Mouse (Mus musculus) lung, postnatal 0 days (tissue): ENCODE data around the gene Lrrc25. TPM values are rescaled to one million over a fixed set of nuclear protein-coding genes. Genes with fewer than 3 reads are reported as not detected.

Experiments
- ATAC-seq: fragments of 200-750 bp; cut with Nextera tagmentation; 2 replicates; pipeline ENCODE4 v1.8.0; 2017; ENCODE audit warnings: moderate library complexity
- DNase-seq: peaks from one replicate; pipeline ENCODE4 v3.0.0-alpha.2; 2016; ENCODE audit warnings: low spot score
- H3K27ac ChIP-seq: fragments of 300-500 bp; sonication (generic); 2 replicates; pipeline ENCODE4 v1.5.1; 2014; ENCODE audit warnings: antibody characterized with exemption, mild to moderate bottlenecking, low read length, mixed read lengths
- H3K27me3 ChIP-seq: fragments of 300-500 bp; sonication (generic); replicated peaks from 2 replicates; pipeline ENCODE4 v1.6.1; 2014; ENCODE audit warnings: low read length, mixed read lengths; ENCODE audit not compliant: insufficient read depth
- H3K36me3 ChIP-seq: fragments of 300-500 bp; sonication (generic); 2 replicates; pipeline ENCODE4 v1.6.1; 2014; ENCODE audit warnings: low read length, mixed read lengths; ENCODE audit not compliant: insufficient read depth
- H3K4me1 ChIP-seq: fragments of 300-500 bp; sonication (generic); 2 replicates; pipeline ENCODE4 v1.6.1; 2014; ENCODE audit warnings: antibody characterized with exemption, low read depth, low read length, mixed read lengths; ENCODE audit not compliant: insufficient read depth
- H3K4me2 ChIP-seq: fragments of 300-500 bp; sonication (generic); replicated peaks from 2 replicates; pipeline ENCODE4 v1.6.1; 2014; ENCODE audit warnings: low read depth, mild to moderate bottlenecking, low read length, moderate library complexity, mixed read lengths
- H3K4me3 ChIP-seq: fragments of 300-500 bp; sonication (generic); 2 replicates; pipeline ENCODE4 v1.5.1; 2014; ENCODE audit warnings: low read depth, low read length
- H3K9ac ChIP-seq: fragments of 300-500 bp; sonication (generic); replicated peaks from 2 replicates; pipeline ENCODE4 v1.6.1; 2014; ENCODE audit warnings: low read depth, mild to moderate bottlenecking
- H3K9me3 ChIP-seq: fragments of 300-500 bp; sonication (generic); 2 replicates; pipeline ENCODE4 v1.6.1; 2016; ENCODE audit warnings: low read length, mixed read lengths
- CTCF ChIP-seq: IDR thresholded peaks from 2 replicates; pipeline ENCODE4 v1.5.1; 2016; ENCODE audit warnings: antibody characterized with exemption, mild to moderate bottlenecking
- EP300 ChIP-seq: IDR thresholded peaks from 2 replicates; pipeline ENCODE4 v1.6.1; 2016; ENCODE audit warnings: antibody characterized with exemption, mild to moderate bottlenecking, control low read depth
- WGBS: fragments of 180-500 bp; shearing (Covaris S2); extraction: QIAGEN DNeasy Blood & Tissue Kit; methylation state at CpG from one replicate; pipeline ENCODE4 v1.1.7; 2014; 5-methylcytosine and 5-hydroxymethylcytosine counted together
- polyA plus RNA-seq: library from polyadenylated mRNA; unstranded; fragments of >200 nt; fragmentation: Nextera tagmentation; extraction: Ambion mirVana; gene quantifications from 2 replicates; pipeline ENCODE4 v1.2.1, GENCODE M21; 2015

Gene Lrrc25
- polyA plus RNA-seq, 1 experiment from 2014 or later, result 4.2 TPM

DNA sequence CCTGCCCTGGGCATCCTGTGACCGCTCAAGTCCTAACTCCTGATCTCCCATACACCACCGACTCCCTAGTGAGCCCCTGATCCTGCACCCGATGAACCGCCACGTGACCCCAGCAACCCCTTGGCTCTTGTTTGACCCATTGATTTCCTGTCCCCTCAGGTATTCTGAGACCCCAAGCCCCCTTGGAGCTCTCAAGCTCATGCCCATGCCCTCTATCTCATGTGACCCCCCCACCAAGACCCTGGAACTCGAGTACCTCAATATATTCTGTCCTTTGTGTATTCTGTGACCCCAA, 8.4 kb upstream of the Lrrc25 start:
- H3K27me3 ChIP-seq, result no peaks in the 10 kb centered on the region
- H3K9ac ChIP-seq, result peak overlapping the region; percentile 82
- H3K4me3 ChIP-seq, result peak overlapping the region; percentile 61
- peak overlapping the region; percentile 97 for H3K4me2 ChIP-seq
- WGBS, result 14% methylated on average over 6 of the region's 6 CpGs
- peak; percentile 10 for DNase-seq
- H3K4me1 ChIP-seq, result peaks cover 8% of the 10 kb centered on the region; the same call in 1 of the 2 replicates
- ATAC-seq, result no peak
- no peak for TF ChIP-seq EP300
- TF ChIP-seq CTCF, result no peak
- no peaks in the 10 kb centered on the region for H3K9me3 ChIP-seq
- H3K27ac ChIP-seq, result peak overlapping the region; percentile 98
- no peaks in the 10 kb centered on the region for H3K36me3 ChIP-seq

DNA sequence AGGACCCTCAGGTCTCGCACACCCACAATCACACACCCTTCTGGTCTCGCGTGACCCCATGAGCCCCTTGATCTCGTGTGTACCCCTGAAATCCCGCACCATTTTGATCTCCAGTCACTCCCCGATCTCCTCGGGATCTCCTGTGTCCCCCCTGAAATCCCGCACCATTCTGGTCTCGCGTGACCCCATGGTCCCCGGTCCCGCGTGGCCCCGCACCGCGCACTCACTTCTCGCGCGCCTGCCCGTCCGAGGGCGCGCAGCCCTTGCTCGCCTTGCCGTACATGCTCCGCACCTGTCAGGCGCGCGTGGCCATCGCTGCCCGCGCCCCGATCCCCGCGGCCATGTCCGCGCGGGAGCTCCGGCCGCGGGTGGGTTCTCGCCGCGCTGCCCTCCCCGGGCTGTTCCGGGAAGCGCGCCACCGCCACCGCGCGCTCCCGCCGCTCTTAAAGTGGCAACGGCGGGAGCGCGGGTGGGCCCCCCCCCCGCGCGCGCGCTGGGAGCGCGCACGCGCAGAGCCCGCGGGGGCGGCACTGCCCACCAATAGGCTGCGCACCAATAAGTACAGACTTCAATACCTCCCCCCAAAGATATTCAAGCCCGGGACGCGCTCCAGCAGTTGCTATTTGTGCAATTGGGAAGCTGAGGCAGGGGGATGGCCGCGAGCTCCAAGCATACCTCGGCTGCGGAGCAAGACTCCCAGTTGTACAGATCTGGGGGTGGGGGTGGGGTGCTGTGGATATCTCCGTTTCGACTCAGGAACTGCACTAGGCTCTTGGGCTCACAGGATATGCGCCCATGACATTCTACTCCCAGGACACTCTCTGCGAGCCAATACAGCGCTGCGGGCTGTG, 7.8 kb upstream of the Lrrc25 start:
- Histone ChIP-seq H3K9me3 (no peaks in the 10 kb centered on the region), H3K9ac (peak overlapping the region; percentile 82), H3K27me3 (no peaks in the 10 kb centered on the region), H3K4me3 (peak overlapping the region; percentile 61), H3K4me2 (peak overlapping the region; percentile 97), H3K36me3 (no peaks in the 10 kb centered on the region), H3K27ac (peak overlapping the region; percentile 98), H3K4me1 (peaks cover 8% of the 10 kb centered on the region; the same call in 1 of the 2 replicates)
- WGBS, result under 1% methylated on average over 84 of the region's 84 CpGs
- no peak for TF ChIP-seq EP300
- no peak for TF ChIP-seq CTCF
- DNase-seq, result peak; percentile 53
- ATAC-seq, result no peak

DNA sequence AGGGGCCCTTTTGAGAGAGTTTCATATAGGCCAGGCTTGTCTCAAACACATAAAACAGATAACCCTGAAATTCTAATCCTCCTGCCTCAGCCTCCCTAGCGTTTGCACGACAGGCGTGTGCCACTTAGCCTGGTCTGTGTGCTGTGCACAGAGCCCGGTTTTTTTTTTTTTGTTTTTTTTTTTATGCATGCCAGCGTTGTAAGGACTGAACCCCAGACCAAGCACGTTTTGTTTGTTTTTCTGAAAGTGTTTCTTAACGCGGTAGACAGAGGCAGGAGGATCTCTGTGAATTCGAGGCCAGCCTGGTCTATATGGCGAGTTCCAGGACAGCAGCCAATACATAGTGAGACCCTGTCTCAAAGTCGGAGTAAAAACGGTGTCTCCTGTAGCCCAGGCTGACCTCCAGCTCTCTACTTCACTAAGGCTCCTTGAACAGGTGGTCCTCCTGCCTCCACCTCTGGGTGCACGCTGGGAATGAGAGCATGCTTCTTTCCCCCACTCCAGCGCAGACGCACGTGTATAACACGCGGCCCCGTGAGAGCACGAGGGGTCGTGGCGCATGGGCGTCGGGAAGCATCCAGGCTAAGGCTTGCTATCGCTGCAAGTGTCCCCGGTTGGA, 7.1 kb upstream of the Lrrc25 start, which contains the start of gene Ssbp4:
Gene Ssbp4, minus strand, starts transcription at position 124 of the 619 bp plus-strand sequence.
- H3K4me1 ChIP-seq, result peaks cover 8% of the 10 kb centered on the region; the same call in 1 of the 2 replicates
- no peak for ATAC-seq
- TF ChIP-seq CTCF, result no peak
- no peak for TF ChIP-seq EP300

DNA sequence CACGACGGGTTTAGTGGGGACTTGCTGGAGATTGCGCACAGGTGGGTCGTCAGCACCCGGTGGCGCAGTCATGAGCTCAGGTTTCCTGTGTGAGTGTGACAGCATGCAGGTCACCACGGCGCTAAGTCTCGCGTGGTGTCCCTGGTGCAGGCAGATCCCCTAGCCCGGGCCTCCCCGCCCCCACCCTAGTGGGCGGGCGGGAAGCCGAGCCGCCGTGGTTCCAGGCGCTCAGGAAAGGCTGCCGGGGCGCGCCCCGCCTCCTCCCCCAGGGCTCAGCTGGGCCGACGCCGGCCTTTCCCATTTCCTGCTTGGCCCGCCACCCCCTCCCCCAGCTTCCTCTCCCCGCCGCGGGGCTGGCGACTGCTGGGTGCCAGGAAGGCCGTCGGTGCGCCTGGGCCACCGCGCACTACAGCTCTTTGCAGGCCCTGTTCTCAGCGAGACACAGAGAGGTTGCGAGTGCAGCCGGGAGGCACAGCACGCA, 6.5 kb upstream of the Lrrc25 start:
- H3K4me1 ChIP-seq, result peaks cover 8% of the 10 kb centered on the region; the same call in 1 of the 2 replicates
- peak overlapping the region; percentile 44 for H3K4me3 ChIP-seq
- ATAC-seq, result peak; percentile 84
- TF ChIP-seq CTCF, result no peak
- no peak for TF ChIP-seq EP300
- peak; percentile 93 for DNase-seq
- H3K9me3 ChIP-seq, result no peaks in the 10 kb centered on the region
- WGBS, result 2% methylated on average over 30 of the region's 39 CpGs
- H3K36me3 ChIP-seq, result no peaks in the 10 kb centered on the region
- peak overlapping the region; percentile 98 for H3K27ac ChIP-seq
- peak overlapping the region; percentile 97 for H3K4me2 ChIP-seq
- H3K9ac ChIP-seq, result peak overlapping the region; percentile 36; the same call in 1 of the 2 replicates
- no peaks in the 10 kb centered on the region for H3K27me3 ChIP-seq

More for the DNA sequence above, 7.1 kb upstream of the Lrrc25 start, which contains the start of gene Ssbp4:
- no peaks in the 10 kb centered on the region for H3K27me3 ChIP-seq
- H3K36me3 ChIP-seq, result no peaks in the 10 kb centered on the region
- peak within 1 kb of the TSS; percentile 98 for H3K27ac ChIP-seq
- H3K4me2 ChIP-seq, result peak within 1 kb of the TSS; percentile 97
- peak within 1 kb of the TSS; percentile 61 for H3K4me3 ChIP-seq
- no peak for DNase-seq
- WGBS, result 4% methylated on average over 26 of the region's 26 CpGs
- peak within 1 kb of the TSS; percentile 82 for H3K9ac ChIP-seq
- no peaks in the 10 kb centered on the region for H3K9me3 ChIP-seq

DNA sequence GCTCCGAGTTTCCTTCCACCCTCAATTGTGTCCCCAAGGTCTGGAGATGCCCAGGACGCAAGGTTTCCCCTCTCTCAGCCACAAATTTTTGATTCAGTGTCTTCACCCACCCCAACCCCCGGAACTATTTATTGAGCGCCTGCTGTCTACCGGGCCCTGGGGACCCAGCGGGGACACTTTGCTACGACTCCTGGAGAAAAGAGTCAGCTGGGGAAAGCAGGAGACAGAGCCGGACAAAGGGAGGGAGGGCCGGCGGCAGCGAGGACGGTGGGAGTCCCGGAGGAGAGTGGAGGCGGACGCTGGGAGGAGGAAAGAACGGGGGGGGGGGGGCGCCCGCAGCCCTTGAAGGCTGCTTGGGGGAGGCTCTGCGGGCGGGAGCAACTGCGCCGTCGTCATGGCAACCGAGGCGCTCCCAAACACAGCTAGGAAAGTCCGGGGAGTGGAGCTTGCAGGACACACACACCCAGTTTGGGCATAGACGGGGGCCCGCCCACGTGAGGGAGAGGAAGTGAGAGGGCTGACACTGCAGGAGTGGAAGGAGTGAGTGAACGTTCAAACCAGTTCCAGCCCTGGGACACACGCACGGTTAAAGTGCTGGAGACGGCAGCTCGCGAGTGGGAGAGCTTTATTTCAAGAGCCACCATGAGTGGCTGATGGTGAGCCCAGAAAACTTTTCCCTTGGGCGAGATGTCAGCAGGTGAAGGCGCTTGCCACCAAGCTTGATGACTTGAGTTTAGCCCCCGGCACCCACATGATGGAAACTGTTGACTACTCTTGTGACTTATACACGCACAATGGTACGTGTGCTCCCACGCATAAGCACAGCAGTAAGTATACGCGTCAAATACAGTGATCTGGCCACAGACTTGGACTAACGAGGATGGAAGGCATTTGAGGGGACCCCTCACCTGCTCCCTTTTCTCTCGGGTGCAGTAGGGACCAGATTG, 5.8 kb upstream of the Lrrc25 start:
- Histone ChIP-seq H3K9ac (peak overlapping the region; percentile 36; the same call in 1 of the 2 replicates), H3K4me3 (peak overlapping the region; percentile 44), H3K27me3 (no peaks in the 10 kb centered on the region), H3K27ac (peak overlapping the region; percentile 98), H3K4me1 (peaks cover 8% of the 10 kb centered on the region; the same call in 1 of the 2 replicates), H3K36me3 (no peaks in the 10 kb centered on the region), H3K4me2 (peak overlapping the region; percentile 97), H3K9me3 (no peaks in the 10 kb centered on the region)
- 0 out of 2 replicates have a peak, but pooled peaks have one; percentile 12 for TF ChIP-seq EP300
- TF ChIP-seq CTCF, result no peak
- ATAC-seq, result peak; percentile 81
- DNase-seq, result peak; percentile 99
- under 1% methylated on average over 39 of the region's 45 CpGs for WGBS
